Mouse (Mus musculus) forebrain, embryonic 13.5 days (tissue): ENCODE results near the gene Nars2. TPM values are rescaled to one million over a fixed set of nuclear protein-coding genes. Genes with fewer than 3 reads are reported as not detected.

ENCODE experiments used
- ATAC-seq: fragments of 200-750 bp; cut with Nextera tagmentation; 2 replicates; pipeline ENCODE4 v1.8.0; 2017
- H3K27ac ChIP-seq: fragments of 300-500 bp; sonication (generic); 2 replicates; pipeline ENCODE4 v1.5.1; 2015; ENCODE audit warnings: inconsistent platforms, mild to moderate bottlenecking, moderate library complexity
- H3K27me3 ChIP-seq: fragments of 300-500 bp; sonication (generic); 2 replicates; pipeline ENCODE4 v1.6.1; 2015; ENCODE audit warnings: mild to moderate bottlenecking, inconsistent platforms
- H3K36me3 ChIP-seq: fragments of 300-500 bp; sonication (generic); 2 replicates; pipeline ENCODE4 v1.6.1; 2015; ENCODE audit warnings: mild to moderate bottlenecking, inconsistent platforms; ENCODE audit not compliant: poor library complexity, severe bottlenecking
- H3K4me1 ChIP-seq: fragments of 300-500 bp; sonication (generic); 2 replicates; pipeline ENCODE4 v1.6.1; 2015; ENCODE audit warnings: inconsistent platforms
- H3K4me2 ChIP-seq: fragments of 300-500 bp; sonication (generic); 2 replicates; pipeline ENCODE4 v1.6.1; 2015; ENCODE audit warnings: inconsistent platforms, mild to moderate bottlenecking, moderate library complexity
- H3K4me3 ChIP-seq: fragments of 300-500 bp; sonication (generic); 2 replicates; pipeline ENCODE4 v1.5.1; 2015; ENCODE audit warnings: mild to moderate bottlenecking, inconsistent platforms
- H3K9ac ChIP-seq: fragments of 300-500 bp; sonication (generic); 2 replicates; pipeline ENCODE4 v1.6.1; 2015; ENCODE audit warnings: mild to moderate bottlenecking, inconsistent platforms
- H3K9me3 ChIP-seq: fragments of 300-500 bp; sonication (generic); replicated peaks from 2 replicates; pipeline ENCODE4 v1.6.1; 2016; ENCODE audit warnings: inconsistent platforms
- WGBS: fragments of 180-500 bp; shearing (Covaris S2); methylation state at CpG from one replicate; pipeline ENCODE4 v1.1.7; 2015; 5-methylcytosine and 5-hydroxymethylcytosine counted together
- polyA plus RNA-seq: library from polyadenylated mRNA; unstranded; fragments of >200 nt; fragmentation: Nextera tagmentation; extraction: Ambion mirVana; gene quantifications from 2 replicates; pipeline ENCODE4 v1.2.1, GENCODE M21; 2015

Nars2 gene
- polyA plus RNA-seq = 19.9 and 21.7 TPM in 2 replicates

- H3K9ac ChIP-seq = peak within 1 kb of the TSS; percentile 81
- H3K9me3 ChIP-seq = no peaks in the 10 kb centered on the region
- no peaks in the 10 kb centered on the region for H3K27me3 ChIP-seq
- no peaks in the 10 kb centered on the region for H3K36me3 ChIP-seq
- WGBS = under 1% methylated on average over 62 of the region's 62 CpGs
- H3K4me1 ChIP-seq = peaks cover 16% of the 10 kb centered on the region
- H3K4me2 ChIP-seq = peak within 1 kb of the TSS; percentile 77
- H3K27ac ChIP-seq = peak within 1 kb of the TSS; percentile 73
- H3K4me3 ChIP-seq = peak within 1 kb of the TSS; percentile 78
- ATAC-seq = peak; percentile 100
Observed at GRCm38 (mm10) chr7:96951281-96952051, at the start of gene Nars2. Nars2 (plus strand) TSS chr7:96951505.

GRCm38 (mm10) chr7:96902183-96902582, 49.1 kb upstream of the Nars2 start:
- H3K4me3 ChIP-seq = no peak overlapping the region
- peaks cover 52% of the 10 kb centered on the region for H3K4me1 ChIP-seq
- H3K27ac ChIP-seq = peak overlapping the region; percentile 1; the same call in 1 of the 2 replicates
- no peak overlapping the region for H3K9ac ChIP-seq
- peaks cover 59% of the 10 kb centered on the region for H3K36me3 ChIP-seq
- no peak for ATAC-seq
- WGBS = 67% methylated on average over 5 of the region's 5 CpGs
- H3K27me3 ChIP-seq = no peaks in the 10 kb centered on the region
- H3K9me3 ChIP-seq = no peaks in the 10 kb centered on the region
- H3K4me2 ChIP-seq = no peak overlapping the region

GRCm38 (mm10) chr7:96903088-96903985, 48.0 kb upstream of the Nars2 start:
- no peaks in the 10 kb centered on the region for H3K9me3 ChIP-seq
- H3K4me1 ChIP-seq = peaks cover 62% of the 10 kb centered on the region
- no peak overlapping the region for H3K9ac ChIP-seq
- no peaks in the 10 kb centered on the region for H3K27me3 ChIP-seq
- peak overlapping the region; percentile 1; the same call in 1 of the 2 replicates for H3K27ac ChIP-seq
- H3K4me2 ChIP-seq = no peak overlapping the region
- no peak for ATAC-seq
- H3K36me3 ChIP-seq = peaks cover 66% of the 10 kb centered on the region
- WGBS = 56% methylated on average over 17 of the region's 17 CpGs
- no peak overlapping the region for H3K4me3 ChIP-seq

GRCm38 (mm10) chr7:96904442-96904841, 46.9 kb upstream of the Nars2 start:
- 50% methylated on average over 3 of the region's 3 CpGs for WGBS
- Histone ChIP-seq H3K4me2 (no peak overlapping the region), H3K9ac (no peak overlapping the region), H3K4me3 (no peak overlapping the region), H3K27ac (peak overlapping the region; percentile 51), H3K9me3 (no peaks in the 10 kb centered on the region), H3K4me1 (peaks cover 59% of the 10 kb centered on the region), H3K36me3 (peaks cover 61% of the 10 kb centered on the region), H3K27me3 (no peaks in the 10 kb centered on the region)
- 0 out of 2 replicates have a peak, but pooled peaks have one; percentile 14 for ATAC-seq

- H3K9me3 ChIP-seq = no peaks in the 10 kb centered on the region
- H3K27ac ChIP-seq = peak overlapping the region; percentile 51; the same call in 1 of the 2 replicates
- H3K36me3 ChIP-seq = peaks cover 61% of the 10 kb centered on the region
- no peak overlapping the region for H3K4me2 ChIP-seq
- no peak for ATAC-seq
- H3K27me3 ChIP-seq = no peaks in the 10 kb centered on the region
- H3K4me1 ChIP-seq = peaks cover 60% of the 10 kb centered on the region
- no peak overlapping the region for H3K4me3 ChIP-seq
- 82% methylated on average over 1 of the region's 1 CpGs for WGBS
- H3K9ac ChIP-seq = no peak overlapping the region
Observed at GRCm38 (mm10) chr7:96904936-96905335, 46.4 kb upstream of the Nars2 start.

- Histone ChIP-seq H3K4me1 (peaks cover 65% of the 10 kb centered on the region), H3K9me3 (no peaks in the 10 kb centered on the region), H3K4me3 (no peak overlapping the region), H3K27ac (no peak overlapping the region), H3K4me2 (no peak overlapping the region), H3K36me3 (peaks cover 61% of the 10 kb centered on the region), H3K9ac (no peak overlapping the region), H3K27me3 (no peaks in the 10 kb centered on the region)
- no peak for ATAC-seq
- 43% methylated on average over 3 of the region's 3 CpGs for WGBS
Observed at GRCm38 (mm10) chr7:96905422-96905821, 45.9 kb upstream of the Nars2 start.

- Histone ChIP-seq H3K4me1 (peaks cover 66% of the 10 kb centered on the region), H3K9ac (no peak overlapping the region), H3K27me3 (no peaks in the 10 kb centered on the region), H3K36me3 (peaks cover 54% of the 10 kb centered on the region), H3K4me2 (no peak overlapping the region), H3K4me3 (no peak overlapping the region), H3K9me3 (no peaks in the 10 kb centered on the region), H3K27ac (no peak overlapping the region)
- 81% methylated on average over 20 of the region's 20 CpGs for WGBS
- no peak for ATAC-seq
Observed at GRCm38 (mm10) chr7:96906216-96906615, 45.1 kb upstream of the Nars2 start.

GRCm38 (mm10) chr7:96907971-96908680, 43.2 kb upstream of the Nars2 start:
- H3K27ac ChIP-seq = peak overlapping the region; percentile 14
- peaks cover 6% of the 10 kb centered on the region; the same call in 1 of the 2 replicates for H3K27me3 ChIP-seq
- H3K36me3 ChIP-seq = peaks cover 39% of the 10 kb centered on the region
- no peak overlapping the region for H3K4me3 ChIP-seq
- no peak overlapping the region for H3K9ac ChIP-seq
- no peak overlapping the region for H3K4me2 ChIP-seq
- WGBS = 73% methylated on average over 16 of the region's 16 CpGs
- peaks cover 57% of the 10 kb centered on the region for H3K4me1 ChIP-seq
- no peaks in the 10 kb centered on the region for H3K9me3 ChIP-seq
- no peak for ATAC-seq

- WGBS = 73% methylated on average over 5 of the region's 5 CpGs
- ATAC-seq = no peak
- H3K4me2 ChIP-seq = no peak overlapping the region
Observed at GRCm38 (mm10) chr7:96909856-96910255, 41.4 kb upstream of the Nars2 start.

GRCm38 (mm10) chr7:96910310-96910960, 40.9 kb upstream of the Nars2 start:
- H3K36me3 ChIP-seq = peaks cover 21% of the 10 kb centered on the region
- peaks cover 34% of the 10 kb centered on the region for H3K4me1 ChIP-seq
- H3K27me3 ChIP-seq = peaks cover 14% of the 10 kb centered on the region
- H3K9me3 ChIP-seq = no peaks in the 10 kb centered on the region
- no peak overlapping the region for H3K27ac ChIP-seq
- H3K9ac ChIP-seq = no peak overlapping the region
- no peak for ATAC-seq
- H3K4me2 ChIP-seq = no peak overlapping the region
- no peak overlapping the region for H3K4me3 ChIP-seq
- WGBS = 80% methylated on average over 12 of the region's 12 CpGs

More at GRCm38 (mm10) chr7:96909856-96910255, 41.4 kb upstream of the Nars2 start:
- Histone ChIP-seq H3K27me3 (peaks cover 10% of the 10 kb centered on the region), H3K4me3 (no peak overlapping the region), H3K27ac (no peak overlapping the region), H3K4me1 (peaks cover 39% of the 10 kb centered on the region), H3K9me3 (no peaks in the 10 kb centered on the region), H3K9ac (no peak overlapping the region), H3K36me3 (peaks cover 27% of the 10 kb centered on the region)

GRCm38 (mm10) chr7:96914031-96914430, 37.3 kb upstream of the Nars2 start:
- Histone ChIP-seq H3K4me3 (no peak overlapping the region), H3K36me3 (no peaks in the 10 kb centered on the region), H3K4me2 (no peak overlapping the region), H3K9ac (no peak overlapping the region), H3K9me3 (no peaks in the 10 kb centered on the region), H3K27me3 (peaks cover 14% of the 10 kb centered on the region), H3K27ac (no peak overlapping the region), H3K4me1 (peaks cover 15% of the 10 kb centered on the region; the same call in 1 of the 2 replicates)
- ATAC-seq = peak; percentile 57
- 13% methylated on average over 6 of the region's 6 CpGs for WGBS
